Mouse (Mus musculus) limb, embryonic 14.5 days (tissue): ENCODE measurements at regions not wholly inside any gene's neighbourhood (a gene's known extent, or its start where the extent isn't known, plus 50 kb on each side); places are given as distances from the start of the nearest gene placed in this dataset.

ENCODE experiments used
- ATAC-seq: fragments of 200-750 bp; cut with Nextera tagmentation; 2 replicates; pipeline ENCODE4 v1.8.0; 2017; ENCODE audit warnings: low read depth, moderate number of reproducible peaks, moderate TSS enrichment; ENCODE audit not compliant: low FRiP score
- DNase-seq: peaks from one replicate; pipeline ENCODE4 v3.0.0-alpha.2; 2015; ENCODE audit warnings: low spot score
- H3K27ac ChIP-seq: fragments of 300-500 bp; sonication (generic); replicated peaks from 2 replicates; pipeline ENCODE4 v1.5.1; 2014; ENCODE audit warnings: low read depth, mild to moderate bottlenecking, low read length, moderate library complexity, mixed read lengths
- H3K27me3 ChIP-seq: fragments of 300-500 bp; sonication (generic); 2 replicates; pipeline ENCODE4 v1.6.1; 2014; ENCODE audit warnings: low read length, mixed read lengths; ENCODE audit not compliant: control insufficient read depth, insufficient read depth
- H3K36me3 ChIP-seq: fragments of 300-500 bp; sonication (generic); 2 replicates; pipeline ENCODE4 v1.6.1; 2014; ENCODE audit warnings: mild to moderate bottlenecking, low read length, moderate library complexity, mixed read lengths; ENCODE audit not compliant: control insufficient read depth, insufficient read depth
- H3K4me1 ChIP-seq: fragments of 300-500 bp; sonication (generic); 2 replicates; pipeline ENCODE4 v1.6.1; 2014; ENCODE audit warnings: antibody characterized with exemption, low read length, mixed read lengths; ENCODE audit not compliant: control insufficient read depth, insufficient read depth
- H3K4me2 ChIP-seq: fragments of 300-500 bp; sonication (generic); replicated peaks from 2 replicates; pipeline ENCODE4 v1.6.1; 2014; ENCODE audit warnings: low read depth, mild to moderate bottlenecking, low read length, moderate library complexity; ENCODE audit not compliant: severe bottlenecking
- H3K4me3 ChIP-seq: fragments of 300-500 bp; sonication (generic); replicated peaks from 2 replicates; pipeline ENCODE4 v1.5.1; 2014; ENCODE audit warnings: low read length
- H3K9ac ChIP-seq: fragments of 300-500 bp; sonication (generic); 2 replicates; pipeline ENCODE4 v1.6.1; 2014; ENCODE audit warnings: mild to moderate bottlenecking, low read depth, low read length, moderate library complexity; ENCODE audit not compliant: severe bottlenecking
- H3K9me3 ChIP-seq: fragments of 300-500 bp; sonication (generic); 2 replicates; pipeline ENCODE4 v1.6.1; 2016; ENCODE audit warnings: low read length; ENCODE audit not compliant: control insufficient read depth
- POLR2A ChIP-seq: fragments of 200-500 bp; IDR thresholded peaks from 2 replicates; pipeline ENCODE4 v1.8.0; 2012; ENCODE audit warnings: inconsistent platforms, mild to moderate bottlenecking, moderate library complexity, borderline replicate concordance; ENCODE audit not compliant: insufficient read depth, insufficient read length; ENCODE audit errors: extremely low read depth
- WGBS: fragments of 180-500 bp; shearing (Covaris S2); extraction: QIAGEN DNeasy Blood & Tissue Kit; methylation state at CpG from one replicate; pipeline ENCODE4 v1.1.7; 2014; 5-methylcytosine and 5-hydroxymethylcytosine counted together

DNA sequence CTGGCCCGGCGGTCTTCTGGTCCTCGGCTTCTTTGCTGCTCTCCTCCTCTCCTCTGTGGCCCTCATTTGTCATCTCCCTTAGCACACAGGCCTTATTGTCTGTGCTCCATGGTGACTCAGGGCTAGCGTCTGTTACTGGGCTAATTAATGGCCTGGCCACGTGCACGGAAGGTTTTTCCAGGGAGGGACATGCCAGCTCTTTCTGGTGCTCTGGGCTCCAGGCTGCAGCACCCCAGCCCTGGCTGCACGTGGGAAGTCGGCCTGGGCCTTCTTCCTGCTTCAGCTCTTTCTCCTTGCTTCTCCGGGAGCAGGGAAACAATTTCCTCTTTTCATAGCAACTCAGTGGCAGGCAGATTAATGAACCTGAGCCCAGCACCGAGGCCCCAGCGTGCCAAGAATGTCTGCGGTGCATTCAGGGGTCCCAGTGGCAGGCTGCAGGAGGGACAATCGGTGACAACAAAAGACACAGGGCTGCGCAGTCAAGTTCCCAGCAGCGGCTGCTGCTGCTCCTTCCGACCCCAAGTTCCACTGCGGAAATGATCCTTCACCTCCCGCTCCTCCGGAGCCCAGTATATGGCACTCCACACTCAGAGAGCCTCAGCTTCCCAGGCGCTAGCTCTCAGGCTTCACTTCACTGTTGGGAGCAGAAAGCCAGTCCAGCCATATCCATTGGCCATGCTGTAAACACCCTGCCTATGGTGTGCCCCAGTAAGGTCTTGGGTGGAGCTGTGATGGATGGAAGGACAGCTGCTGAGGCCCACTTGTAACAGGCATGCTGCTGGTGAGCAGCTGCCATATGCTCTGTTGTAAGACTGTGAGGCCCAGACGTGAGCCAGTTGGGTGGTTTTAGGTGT lies 257.3 kb upstream of the Habp2 start:
- 28% methylated on average over 21 of the region's 21 CpGs for WGBS
- peak overlapping the region; percentile 87 for H3K27ac ChIP-seq
- DNase-seq (peak; percentile 49), ATAC-seq (peak; percentile 84)
- H3K4me3 ChIP-seq = no peak overlapping the region
- peaks cover 2% of the 10 kb centered on the region; the same call in 1 of the 2 replicates for H3K9me3 ChIP-seq
- H3K27me3 ChIP-seq = no peaks in the 10 kb centered on the region
- no peak overlapping the region for H3K4me2 ChIP-seq
- peak overlapping the region; percentile 38 for H3K9ac ChIP-seq
- TF ChIP-seq POLR2A = no peak
- no peaks in the 10 kb centered on the region for H3K36me3 ChIP-seq
- peaks cover 15% of the 10 kb centered on the region for H3K4me1 ChIP-seq

DNA sequence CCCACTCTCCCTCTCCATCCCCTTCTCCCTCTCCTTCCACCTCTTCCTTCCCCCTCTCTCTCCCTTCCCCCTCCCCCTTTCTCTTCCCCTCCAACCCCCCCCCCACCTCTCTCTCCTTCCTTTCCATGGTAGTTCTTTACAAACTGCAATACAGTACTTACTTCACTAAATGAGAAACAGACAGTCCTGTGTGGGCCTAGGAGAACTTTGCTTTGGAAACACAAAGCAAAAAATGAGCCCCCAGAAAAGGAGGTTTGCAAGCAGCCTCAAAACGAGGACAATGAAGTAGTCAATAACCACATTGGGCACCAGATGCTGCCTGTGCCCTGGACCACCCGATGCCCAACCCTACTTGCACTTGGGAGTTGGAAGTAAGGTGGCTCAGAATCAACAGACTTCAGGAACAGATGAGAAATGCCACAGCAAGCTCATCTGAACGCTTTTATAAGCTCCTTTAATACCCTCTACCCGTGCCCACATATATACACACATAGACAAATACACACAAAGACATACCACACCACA lies 256.5 kb upstream of the Habp2 start:
- Histone ChIP-seq H3K4me1 (peaks cover 17% of the 10 kb centered on the region), H3K27ac (peak overlapping the region; percentile 87), H3K4me3 (no peak overlapping the region), H3K27me3 (no peaks in the 10 kb centered on the region), H3K36me3 (no peaks in the 10 kb centered on the region), H3K9me3 (peaks cover 2% of the 10 kb centered on the region; the same call in 1 of the 2 replicates), H3K9ac (no peak overlapping the region), H3K4me2 (no peak overlapping the region)
- no peak for DNase-seq
- 49% methylated on average over 4 of the region's 4 CpGs for WGBS
- TF ChIP-seq POLR2A = no peak
- ATAC-seq = no peak

DNA sequence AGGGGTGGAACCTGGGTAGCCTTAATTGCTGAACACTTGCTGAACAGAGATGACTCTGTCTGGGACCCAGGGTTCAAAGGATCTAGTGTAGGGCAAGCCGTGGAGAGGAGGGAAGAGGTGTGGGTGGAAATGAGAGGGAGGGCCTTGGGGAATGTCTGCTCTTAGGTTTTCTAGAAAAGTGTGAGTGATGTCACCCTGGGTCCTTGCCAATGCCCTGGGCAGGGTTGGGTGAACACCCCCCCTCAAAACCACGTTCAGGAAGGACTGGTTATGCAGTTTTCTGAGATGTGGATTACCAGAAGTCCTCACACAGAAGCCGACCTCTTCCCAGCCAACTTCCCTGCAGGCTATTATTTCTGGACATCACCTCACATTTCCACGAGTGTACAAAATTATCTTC lies 252.4 kb upstream of the Habp2 start:
- Histone ChIP-seq H3K4me3 (no peak overlapping the region), H3K4me1 (peaks cover 12% of the 10 kb centered on the region), H3K4me2 (no peak overlapping the region), H3K36me3 (no peaks in the 10 kb centered on the region), H3K27me3 (no peaks in the 10 kb centered on the region), H3K27ac (no peak overlapping the region), H3K9me3 (no peaks in the 10 kb centered on the region), H3K9ac (no peak overlapping the region)
- 29% methylated on average over 4 of the region's 4 CpGs for WGBS
- TF ChIP-seq POLR2A = no peak
- DNase-seq (peak; percentile 50), ATAC-seq (no peak)

DNA sequence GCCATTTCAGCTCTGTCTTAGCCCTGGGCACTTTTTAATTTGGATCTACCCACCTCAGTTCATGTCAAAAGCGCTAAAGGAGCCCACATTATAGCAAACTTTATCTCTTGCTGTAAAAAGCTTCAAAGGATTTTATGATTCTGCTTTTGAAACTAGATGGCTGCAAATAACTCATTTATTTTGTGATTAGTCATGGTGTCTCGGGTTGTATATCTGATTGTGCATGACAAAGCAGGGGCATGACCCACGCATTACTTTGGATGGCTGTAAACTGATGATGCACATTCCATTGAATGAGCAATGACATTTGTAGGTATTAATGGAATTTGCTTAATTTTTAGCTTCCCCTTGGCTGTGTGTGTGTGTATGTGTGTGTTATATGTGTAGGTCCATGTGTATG lies 249.4 kb upstream of the Habp2 start:
- WGBS = 64% methylated on average over 3 of the region's 3 CpGs
- DNase-seq = no peak
- Histone ChIP-seq H3K27ac (no peak overlapping the region), H3K27me3 (no peaks in the 10 kb centered on the region), H3K36me3 (no peaks in the 10 kb centered on the region), H3K9ac (no peak overlapping the region), H3K4me2 (no peak overlapping the region), H3K4me3 (no peak overlapping the region), H3K9me3 (no peaks in the 10 kb centered on the region), H3K4me1 (peaks cover 2% of the 10 kb centered on the region; the same call in 1 of the 2 replicates)
- no peak for ATAC-seq
- TF ChIP-seq POLR2A = no peak

DNA sequence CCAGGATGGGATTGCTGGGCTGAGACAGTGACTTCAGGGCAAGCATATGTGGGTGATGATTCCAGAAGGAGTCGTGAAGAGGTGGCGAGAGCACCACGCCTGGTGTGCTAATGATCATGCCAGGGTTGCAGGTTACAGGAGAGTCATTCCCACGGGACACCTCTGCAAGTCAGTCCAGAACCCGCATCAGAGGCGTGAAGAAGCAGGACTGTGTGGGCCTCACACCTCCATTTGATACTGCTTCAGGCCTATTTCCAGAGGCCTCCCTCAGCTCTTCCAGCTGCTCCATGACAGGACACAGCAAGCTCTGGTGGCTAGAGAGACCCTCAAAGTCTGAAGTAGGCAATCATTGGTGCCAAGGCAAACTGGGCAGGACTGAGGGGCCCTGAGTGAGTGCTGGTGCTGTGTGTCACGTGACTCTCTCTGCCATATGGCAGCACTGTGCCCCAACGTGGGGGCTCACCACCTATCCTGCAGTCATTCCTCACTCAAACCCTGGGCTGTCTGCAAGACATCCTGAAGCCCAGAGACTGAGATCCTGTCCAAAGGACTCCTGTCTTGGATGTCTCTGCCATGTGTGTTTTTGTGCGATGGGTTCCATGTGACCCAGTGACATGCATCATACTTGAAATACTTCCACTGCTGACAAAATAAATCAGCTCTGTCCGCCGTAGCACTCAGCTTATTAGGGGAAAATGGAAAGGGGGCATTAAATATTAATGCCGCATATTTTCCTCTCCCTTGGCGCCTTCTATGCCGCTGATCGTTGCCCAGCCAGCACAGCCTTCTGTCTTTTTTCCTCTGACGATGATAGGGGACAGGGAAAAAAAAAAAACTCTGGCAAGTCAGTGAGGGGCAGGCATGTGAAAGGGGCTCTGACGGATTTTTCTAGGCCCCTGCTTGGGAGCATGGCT lies 247.6 kb upstream of the Habp2 start:
- no peaks in the 10 kb centered on the region for H3K27me3 ChIP-seq
- H3K4me1 ChIP-seq = peaks cover 2% of the 10 kb centered on the region; the same call in 1 of the 2 replicates
- no peak overlapping the region for H3K4me2 ChIP-seq
- no peak for ATAC-seq
- H3K9ac ChIP-seq = no peak overlapping the region
- H3K27ac ChIP-seq = no peak overlapping the region
- no peak for TF ChIP-seq POLR2A
- no peaks in the 10 kb centered on the region for H3K36me3 ChIP-seq
- DNase-seq = no peak
- H3K4me3 ChIP-seq = no peak overlapping the region
- WGBS = 69% methylated on average over 17 of the region's 17 CpGs
- H3K9me3 ChIP-seq = no peaks in the 10 kb centered on the region
